Mouse (Mus musculus) megakaryocyte, embryonic 14.5 days (primary cell): ENCODE results near the gene Dennd5b.

Experiments
- FLI1 ChIP-seq: IDR thresholded peaks from 2 replicates; pipeline ENCODE4 v1.6.1; 2012; ENCODE audit warnings: low read length, inconsistent platforms, mixed read lengths
- GATA1 ChIP-seq: IDR thresholded peaks from 3 replicates; pipeline ENCODE4 v1.6.1; 2012; ENCODE audit warnings: mixed read lengths, low read length, inconsistent platforms, borderline replicate concordance

DNA sequence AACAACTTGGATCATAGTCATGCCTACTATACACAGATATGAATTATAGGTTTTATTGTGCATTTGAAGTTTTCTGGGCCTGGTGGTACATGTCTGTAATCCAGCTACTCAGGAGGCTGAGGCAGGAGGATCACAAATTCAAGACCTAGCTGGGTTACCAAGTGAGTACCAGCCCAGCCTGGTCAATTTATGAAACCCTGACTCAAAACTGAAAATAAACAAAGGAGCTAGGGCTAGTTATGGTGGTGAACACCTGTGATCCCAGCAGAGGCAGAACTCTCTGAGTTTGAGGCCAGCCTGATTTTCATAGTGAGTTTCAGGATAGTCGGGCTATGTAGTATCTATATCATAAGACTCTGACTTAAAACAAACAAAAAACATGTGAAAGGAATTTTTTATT, 4.2 kb downstream of the Dennd5b start:
- TF ChIP-seq GATA1 (no peak), FLI1 (no peak)
